24 mouse cellular contexts compared by ENCODE assay signal in genomic region chr8:22164431-22164830, GRCm38 (mm10). TPM values are rescaled to one million over a fixed set of nuclear protein-coding genes. Genes with fewer than 3 reads are reported as not detected.
"Had no signal": no experiment of that assay in that cellular context is flagged by ENCODE, and none has a peak within 500 bp of the region (broad histone marks: within the 10 kb centered on the region; RNA-seq: fewer than 3 reads in every experiment).

No protein-coding gene starts in this region.

- H3K9me3 ChIP-seq: lung, embryonic 15.5 days; midbrain, embryonic 13.5 days; midbrain, embryonic 15.5 days; neural tube, embryonic 12.5 days; stomach, embryonic 15.5 days had no signal

- H3K27me3 ChIP-seq: lung, embryonic 15.5 days; megakaryocyte, embryonic 14.5 days; midbrain, embryonic 13.5 days; midbrain, embryonic 15.5 days; neural tube, embryonic 12.5 days; stomach, embryonic 15.5 days had no signal

- H3K36me3 ChIP-seq: midbrain, embryonic 15.5 days had no signal

- DNase-seq: liver, postnatal 0 days; lung, adult 2 months; lung, postnatal 14 days; lung, postnatal 36 days; retina, postnatal 1 day; right cerebral cortex, adult 18-20 months; right cerebral cortex, postnatal 25 days; right cerebral cortex, postnatal 4 days; thymus, adult 2 months; thymus, postnatal 25 days; thymus, postnatal 4 days had no signal

- ATAC-seq: liver, postnatal 0 days; lung, postnatal 0 days; midbrain, embryonic 13.5 days; midbrain, embryonic 15.5 days had no signal

- H3K4me2 ChIP-seq: lung, embryonic 15.5 days; midbrain, embryonic 11.5 days; midbrain, embryonic 15.5 days; neural tube, embryonic 12.5 days; stomach, embryonic 15.5 days had no signal

- H3K9ac ChIP-seq: liver, postnatal 0 days; lung, embryonic 15.5 days; midbrain, embryonic 13.5 days; midbrain, embryonic 15.5 days; neural tube, embryonic 12.5 days; stomach, embryonic 15.5 days had no signal

- H3K4me3 ChIP-seq: lung, embryonic 15.5 days; megakaryocyte, embryonic 14.5 days; midbrain, embryonic 13.5 days; midbrain, embryonic 15.5 days; neural tube, embryonic 12.5 days; stomach, embryonic 15.5 days had no signal

- H3K27ac ChIP-seq: lung, embryonic 15.5 days; macrophage; midbrain, embryonic 13.5 days; midbrain, embryonic 15.5 days; neural tube, embryonic 12.5 days; stomach, embryonic 15.5 days; stomach, postnatal 0 days had no signal

RNA-seq across cellular contexts. Expression of gene Nek5, which starts 39.6 kb away (rescaled TPM):
- total RNA-seq: megakaryocyte progenitor cell, adult 5-6 weeks; monocyte, adult 5-6 weeks had no signal
- polyA plus RNA-seq: macrophage; neural tube, embryonic 12.5 days; spleen, adult 2 months had no signal
